ENCODE assay signal across 11 mouse cellular contexts in genomic region chr11:100411736-100412135, GRCm38 (mm10). TPM values are rescaled to one million over a fixed set of nuclear protein-coding genes. Genes with fewer than 3 reads are reported as not detected.
DNase-seq lines count a peak whose midpoint lies in the region; ATAC-seq lines count a peak whose summit lies in the region.
"Had no signal": no experiment of that assay in that cellular context is flagged by ENCODE, and none has a peak within 500 bp of the region (broad histone marks: within the 10 kb centered on the region; RNA-seq: fewer than 3 reads in every experiment).

No protein-coding gene starts in this region.

- peaks cover 40% of the 10 kb centered on the region for H3K4me1 ChIP-seq in limb, embryonic 15.5 days

- DNase-seq in adrenal gland, adult 2 months: peak; percentile 55
- no peak for DNase-seq in adrenal gland, postnatal 14 days
- DNase-seq in layer of hippocampus, adult 9-11 months: peak; percentile 58
- DNase-seq in layer of hippocampus, postnatal 36 days: no peak
- DNase-seq in NIH3T3 (ENCODE audit: low read depth): peak; percentile 64
- DNase-seq in cerebellum, postnatal 10 days: no peak
- DNase-seq: cerebellum, adult 11 months had no signal

- no peak overlapping the region for H3K9ac ChIP-seq in limb, embryonic 15.5 days
- H3K9ac ChIP-seq: forebrain, embryonic 12.5 days had no signal

- peaks cover 33% of the 10 kb centered on the region for H3K36me3 ChIP-seq in limb, embryonic 15.5 days
- H3K36me3 ChIP-seq: forebrain, embryonic 12.5 days had no signal

- H3K27me3 ChIP-seq in limb, embryonic 15.5 days: no peaks in the 10 kb centered on the region

- no peaks in the 10 kb centered on the region for H3K9me3 ChIP-seq in limb, embryonic 15.5 days
- H3K9me3 ChIP-seq: forebrain, embryonic 12.5 days had no signal

- no peak for ATAC-seq in limb, embryonic 15.5 days (ENCODE audit: insufficient number of reproducible peaks, low FRiP score, low TSS enrichment, low read depth)
- ATAC-seq in granulocyte monocyte progenitor cell, adult 5-6 weeks (replicated peaks; ENCODE audit: poor library complexity, severe bottlenecking): no peak

- no peak overlapping the region for H3K4me3 ChIP-seq in limb, embryonic 15.5 days
- H3K4me3 ChIP-seq: forebrain, embryonic 12.5 days had no signal

- peak overlapping the region; percentile 35; the same call in 1 of the 2 replicates for H3K27ac ChIP-seq in limb, embryonic 15.5 days
- H3K27ac ChIP-seq: forebrain, embryonic 12.5 days had no signal

- H3K4me2 ChIP-seq in limb, embryonic 15.5 days: peak overlapping the region; percentile 69
- H3K4me2 ChIP-seq: forebrain, embryonic 12.5 days had no signal

- 69% methylated on average over 11 of the region's 11 CpGs for WGBS in limb, embryonic 15.5 days

RNA-seq across cellular contexts. Expression of gene P3h4, which starts 2.9 kb away (rescaled TPM):
- 10 to 100 TPM; 20.3 to 40.8 TPM for total RNA-seq in adrenal gland, adult 2 months (2021)
- 76.3 and 107 TPM in 2 replicates for polyA plus RNA-seq in adrenal gland, adult 2 months (2012; rRNA removed)
- total RNA-seq in adrenal gland, postnatal 14 days (2021): 25.8 and 26.7 TPM in 2 replicates
- total RNA-seq in layer of hippocampus, postnatal 36 days (2021): 1 to 10 TPM; 8.7 to 9.4 TPM
- polyA plus RNA-seq in limb, embryonic 15.5 days (2015; fragmentation: Nextera tagmentation; extraction: Ambion mirVana): 107 and 114 TPM in 2 replicates
- not detected in 2 replicates for total RNA-seq in granulocyte monocyte progenitor cell, adult 5-6 weeks (2014; fragmentation: Nextera tagmentation)
- total RNA-seq in granulocyte monocyte progenitor cell, adult 5-6 weeks (2017): 0.26 TPM in 1 of 2 replicates, not detected in the other

RNA-seq across cellular contexts. Expression of gene Fkbp10, which starts 3.8 kb away (rescaled TPM):
- 10 to 100 TPM; 12.5 to 25.8 TPM for total RNA-seq in adrenal gland, adult 2 months (2021)
- 42.1 and 57.5 TPM in 2 replicates for polyA plus RNA-seq in adrenal gland, adult 2 months (2012; rRNA removed)
- 33.8 and 38.9 TPM in 2 replicates for total RNA-seq in adrenal gland, postnatal 14 days (2021)
- 1 to 10 TPM; 4.4 to 5.0 TPM for total RNA-seq in layer of hippocampus, postnatal 36 days (2021)
- 210 and 239 TPM in 2 replicates for polyA plus RNA-seq in limb, embryonic 15.5 days (2015; fragmentation: Nextera tagmentation; extraction: Ambion mirVana)
- total RNA-seq in granulocyte monocyte progenitor cell, adult 5-6 weeks (2014; fragmentation: Nextera tagmentation): not detected in 2 replicates
- total RNA-seq in granulocyte monocyte progenitor cell, adult 5-6 weeks (2017): not detected in 2 replicates

RNA-seq across cellular contexts. Expression of gene Jup, which starts 14.2 kb away (rescaled TPM):
- total RNA-seq in adrenal gland, adult 2 months (2021): 10 to 100 TPM; 67.0 to 94.3 TPM
- polyA plus RNA-seq in adrenal gland, adult 2 months (2012; rRNA removed): 275 and 284 TPM in 2 replicates
- 101 and 102 TPM in 2 replicates for total RNA-seq in adrenal gland, postnatal 14 days (2021)
- total RNA-seq in layer of hippocampus, postnatal 36 days (2021): 10 to 100 TPM; 36.5 to 39.8 TPM
- polyA plus RNA-seq in limb, embryonic 15.5 days (2015; fragmentation: Nextera tagmentation; extraction: Ambion mirVana): 305 and 309 TPM in 2 replicates
- 4.8 and 6.7 TPM in 2 replicates for total RNA-seq in granulocyte monocyte progenitor cell, adult 5-6 weeks (2014; fragmentation: Nextera tagmentation)
- 1.4 and 4.2 TPM in 2 replicates for total RNA-seq in granulocyte monocyte progenitor cell, adult 5-6 weeks (2017)

RNA-seq across cellular contexts. Expression of gene Nt5c3b, which starts 29.9 kb away (rescaled TPM):
- 10 to 100 TPM; 54.3 to 58.7 TPM for total RNA-seq in adrenal gland, adult 2 months (2021)
- polyA plus RNA-seq in adrenal gland, adult 2 months (2012; rRNA removed): 43.0 and 46.0 TPM in 2 replicates
- total RNA-seq in adrenal gland, postnatal 14 days (2021): 51.5 and 57.5 TPM in 2 replicates
- total RNA-seq in layer of hippocampus, postnatal 36 days (2021): 10 to 100 TPM; 56.9 to 62.8 TPM
- 137 and 141 TPM in 2 replicates for polyA plus RNA-seq in limb, embryonic 15.5 days (2015; fragmentation: Nextera tagmentation; extraction: Ambion mirVana)
- 46.9 and 50.7 TPM in 2 replicates for total RNA-seq in granulocyte monocyte progenitor cell, adult 5-6 weeks (2014; fragmentation: Nextera tagmentation)
- 23.3 and 31.3 TPM in 2 replicates for total RNA-seq in granulocyte monocyte progenitor cell, adult 5-6 weeks (2017)

RNA-seq across cellular contexts. Expression of gene Klhl10, which starts 30.0 kb away (rescaled TPM):
- total RNA-seq in adrenal gland, adult 2 months (2021): under 1 TPM; 0.69 to 0.84 TPM
- polyA plus RNA-seq in adrenal gland, adult 2 months (2012; rRNA removed): 0.17 and 0.38 TPM in 2 replicates
- total RNA-seq in adrenal gland, postnatal 14 days (2021): 0.94 and 1.5 TPM in 2 replicates
- total RNA-seq in layer of hippocampus, postnatal 36 days (2021): 1 to 10 TPM; 1.4 to 1.9 TPM
- polyA plus RNA-seq in limb, embryonic 15.5 days (2015; fragmentation: Nextera tagmentation; extraction: Ambion mirVana): 0.64 and 0.70 TPM in 2 replicates
- not detected in 2 replicates for total RNA-seq in granulocyte monocyte progenitor cell, adult 5-6 weeks (2014; fragmentation: Nextera tagmentation)
- not detected in 2 replicates for total RNA-seq in granulocyte monocyte progenitor cell, adult 5-6 weeks (2017)
- polyA plus RNA-seq: liver, embryonic 16.5 days had no signal

Comparison
In these comparisons a context has a peak if more than half of its experiments do, and no peak if none do; other contexts are left out.
1. DNase-seq: peak in adrenal gland, adult 2 months (single experiment), layer of hippocampus, adult 9-11 months (single experiment) and NIH3T3 (single experiment); none in adrenal gland, postnatal 14 days (single experiment), layer of hippocampus, postnatal 36 days (0 of 2) and cerebellum, postnatal 10 days (0 of 2).
2. RNA of gene P3h4, which starts 2.9 kb away (total RNA-seq): 20.3 to 40.8 TPM in adrenal gland, adult 2 months, 25.8 to 26.7 TPM in adrenal gland, postnatal 14 days and 8.7 to 9.4 TPM in layer of hippocampus, postnatal 36 days; 0.26 TPM in granulocyte monocyte progenitor cell, adult 5-6 weeks; every median in the first group is over 4 times any median in the second.
3. RNA of gene Fkbp10, which starts 3.8 kb away (total RNA-seq): 33.8 to 38.9 TPM in adrenal gland, postnatal 14 days, 12.5 to 25.8 TPM in adrenal gland, adult 2 months and 4.4 to 5.0 TPM in layer of hippocampus, postnatal 36 days; not detected in granulocyte monocyte progenitor cell, adult 5-6 weeks; every median in the first group is over 4 times any median in the second.
4. RNA of gene Jup, which starts 14.2 kb away (total RNA-seq): 101 to 102 TPM in adrenal gland, postnatal 14 days, 67.0 to 94.3 TPM in adrenal gland, adult 2 months and 36.5 to 39.8 TPM in layer of hippocampus, postnatal 36 days; 1.4 to 6.7 TPM in granulocyte monocyte progenitor cell, adult 5-6 weeks; every median in the first group is over 4 times any median in the second.